Mouse (Mus musculus) limb, embryonic 14.5 days (tissue): ENCODE measurements around the gene Cacna1g. TPM values are rescaled to one million over a fixed set of nuclear protein-coding genes. Genes with fewer than 3 reads are reported as not detected.
A peak's percentile ranks its signal among the peaks of the same experiment; 100 is the strongest.

Source experiments
- ATAC-seq: fragments of 200-750 bp; cut with Nextera tagmentation; 2 replicates; pipeline ENCODE4 v1.8.0; 2017; ENCODE audit warnings: low read depth, moderate number of reproducible peaks, moderate TSS enrichment; ENCODE audit not compliant: low FRiP score
- DNase-seq: peaks from one replicate; pipeline ENCODE4 v3.0.0-alpha.2; 2015; ENCODE audit warnings: low spot score
- H3K27ac ChIP-seq: fragments of 300-500 bp; sonication (generic); replicated peaks from 2 replicates; pipeline ENCODE4 v1.5.1; 2014; ENCODE audit warnings: low read depth, mild to moderate bottlenecking, low read length, moderate library complexity, mixed read lengths
- H3K27me3 ChIP-seq: fragments of 300-500 bp; sonication (generic); 2 replicates; pipeline ENCODE4 v1.6.1; 2014; ENCODE audit warnings: low read length, mixed read lengths; ENCODE audit not compliant: control insufficient read depth, insufficient read depth
- H3K36me3 ChIP-seq: fragments of 300-500 bp; sonication (generic); 2 replicates; pipeline ENCODE4 v1.6.1; 2014; ENCODE audit warnings: mild to moderate bottlenecking, low read length, moderate library complexity, mixed read lengths; ENCODE audit not compliant: control insufficient read depth, insufficient read depth
- H3K4me1 ChIP-seq: fragments of 300-500 bp; sonication (generic); 2 replicates; pipeline ENCODE4 v1.6.1; 2014; ENCODE audit warnings: antibody characterized with exemption, low read length, mixed read lengths; ENCODE audit not compliant: control insufficient read depth, insufficient read depth
- H3K4me2 ChIP-seq: fragments of 300-500 bp; sonication (generic); replicated peaks from 2 replicates; pipeline ENCODE4 v1.6.1; 2014; ENCODE audit warnings: low read depth, mild to moderate bottlenecking, low read length, moderate library complexity; ENCODE audit not compliant: severe bottlenecking
- H3K4me3 ChIP-seq: fragments of 300-500 bp; sonication (generic); replicated peaks from 2 replicates; pipeline ENCODE4 v1.5.1; 2014; ENCODE audit warnings: low read length
- H3K9ac ChIP-seq: fragments of 300-500 bp; sonication (generic); 2 replicates; pipeline ENCODE4 v1.6.1; 2014; ENCODE audit warnings: mild to moderate bottlenecking, low read depth, low read length, moderate library complexity; ENCODE audit not compliant: severe bottlenecking
- H3K9me3 ChIP-seq: fragments of 300-500 bp; sonication (generic); 2 replicates; pipeline ENCODE4 v1.6.1; 2016; ENCODE audit warnings: low read length; ENCODE audit not compliant: control insufficient read depth
- POLR2A ChIP-seq: fragments of 200-500 bp; IDR thresholded peaks from 2 replicates; pipeline ENCODE4 v1.8.0; 2012; ENCODE audit warnings: inconsistent platforms, mild to moderate bottlenecking, moderate library complexity, borderline replicate concordance; ENCODE audit not compliant: insufficient read depth, insufficient read length; ENCODE audit errors: extremely low read depth
- WGBS: fragments of 180-500 bp; shearing (Covaris S2); extraction: QIAGEN DNeasy Blood & Tissue Kit; methylation state at CpG from one replicate; pipeline ENCODE4 v1.1.7; 2014; 5-methylcytosine and 5-hydroxymethylcytosine counted together
- polyA plus RNA-seq, 2 experiments: library from polyadenylated mRNA; depleted of rRNA in 1 of 2; stranded (reverse) in 1 of 2; unstranded in 1 of 2; fragments of >200 nt; fragmentation: Nextera tagmentation in 1 of 2; extraction: Ambion mirVana in 1 of 2; gene quantifications; 2 replicates each; pipeline versions ENCODE4 v1.2.1 to v1.2.3; 2012 to 2014

The Cacna1g gene
- polyA plus RNA-seq, 2 experiments: 49.0 to 449 TPM

- Histone ChIP-seq H3K9me3 (no peaks in the 10 kb centered on the region), H3K27ac (no peak overlapping the region), H3K4me1 (peaks cover 31% of the 10 kb centered on the region), H3K9ac (no peak overlapping the region), H3K36me3 (no peaks in the 10 kb centered on the region), H3K4me3 (peak overlapping the region; percentile 39; the same call in 1 of the 2 replicates), H3K27me3 (no peaks in the 10 kb centered on the region), H3K4me2 (peak overlapping the region; percentile 79)
- no peak for TF ChIP-seq POLR2A
- ATAC-seq (no peak), DNase-seq (no peak)
- WGBS: 21% methylated on average over 8 of the region's 8 CpGs
Observed at GRCm38 (mm10) chr11:94500362-94500761, 26.4 kb upstream of the Cacna1g start.

- Histone ChIP-seq H3K4me2 (peak within 1 kb of the TSS; percentile 79), H3K36me3 (no peaks in the 10 kb centered on the region), H3K4me3 (peak within 1 kb of the TSS; percentile 39), H3K9me3 (no peaks in the 10 kb centered on the region), H3K27me3 (no peaks in the 10 kb centered on the region), H3K9ac (peak within 1 kb of the TSS; percentile 56), H3K27ac (0 out of 2 replicates have a peak within 1 kb of the TSS, but pooled peaks have one; percentile 71), H3K4me1 (peaks cover 31% of the 10 kb centered on the region)
- peak; percentile 48 for ATAC-seq
- no peak for TF ChIP-seq POLR2A
- WGBS: 0% methylated on average over 25 of the region's 26 CpGs
- DNase-seq: peak; percentile 30
Observed at GRCm38 (mm10) chr11:94499661-94500152, 25.7 kb upstream of the Cacna1g start, which contains the start of gene Epn3. Gene Epn3, minus strand, starts transcription at chr11:94499974.

- DNase-seq: no peak
- H3K36me3 ChIP-seq: no peaks in the 10 kb centered on the region
- WGBS: 4% methylated on average over 2 of the region's 2 CpGs
- H3K27ac ChIP-seq: no peak overlapping the region
- H3K9me3 ChIP-seq: no peaks in the 10 kb centered on the region
- H3K9ac ChIP-seq: no peak overlapping the region; the same call in 1 of the 2 replicates
- no peaks in the 10 kb centered on the region for H3K27me3 ChIP-seq
- peak overlapping the region; percentile 39 for H3K4me3 ChIP-seq
- H3K4me2 ChIP-seq: peak overlapping the region; percentile 79
- ATAC-seq: peak; percentile 21; the same call in 1 of the 2 replicates
- no peak for TF ChIP-seq POLR2A
- H3K4me1 ChIP-seq: peaks cover 31% of the 10 kb centered on the region
Observed at GRCm38 (mm10) chr11:94499035-94499434, 25.0 kb upstream of the Cacna1g start.

GRCm38 (mm10) chr11:94498093-94498996 is 24.3 kb upstream of the Cacna1g start:
- peak overlapping the region; percentile 12; the same call in 1 of the 2 replicates for H3K9ac ChIP-seq
- TF ChIP-seq POLR2A: 0 out of 2 replicates have a peak, but pooled peaks have one; percentile 6
- 8% methylated on average over 19 of the region's 19 CpGs for WGBS
- H3K27me3 ChIP-seq: no peaks in the 10 kb centered on the region
- H3K4me1 ChIP-seq: peaks cover 31% of the 10 kb centered on the region
- H3K9me3 ChIP-seq: no peaks in the 10 kb centered on the region
- peak overlapping the region; percentile 71; the same call in 1 of the 2 replicates for H3K27ac ChIP-seq
- DNase-seq (peak; percentile 45), ATAC-seq (peak; percentile 13; the same call in 1 of the 2 replicates)
- H3K4me2 ChIP-seq: peak overlapping the region; percentile 79
- peak overlapping the region; percentile 39 for H3K4me3 ChIP-seq
- H3K36me3 ChIP-seq: no peaks in the 10 kb centered on the region

- no peak overlapping the region for H3K4me3 ChIP-seq
- H3K27me3 ChIP-seq: no peaks in the 10 kb centered on the region
- H3K4me2 ChIP-seq: no peak overlapping the region
- H3K9ac ChIP-seq: no peak overlapping the region
- no peak for DNase-seq
- no peak for ATAC-seq
- no peaks in the 10 kb centered on the region for H3K36me3 ChIP-seq
- peaks cover 40% of the 10 kb centered on the region for H3K4me1 ChIP-seq
- no peaks in the 10 kb centered on the region for H3K9me3 ChIP-seq
- WGBS: 72% methylated on average over 3 of the region's 3 CpGs
- no peak overlapping the region for H3K27ac ChIP-seq
- TF ChIP-seq POLR2A: no peak
Observed at GRCm38 (mm10) chr11:94495415-94495814, 21.4 kb upstream of the Cacna1g start.
